Mouse (Mus musculus) stomach, embryonic 16.5 days (tissue): ENCODE data around the gene Frrs1l. TPM values are rescaled to one million over a fixed set of nuclear protein-coding genes. Genes with fewer than 3 reads are reported as not detected.

Experiments used
- ATAC-seq: fragments of 200-750 bp; cut with Nextera tagmentation; 2 replicates; pipeline ENCODE4 v1.8.0; 2017; ENCODE audit warnings: moderate number of reproducible peaks, moderate TSS enrichment; ENCODE audit not compliant: insufficient read depth, low FRiP score
- H3K27ac ChIP-seq: fragments of 300-500 bp; sonication (generic); 2 replicates; pipeline ENCODE4 v1.5.1; 2014; ENCODE audit warnings: low read length
- H3K27me3 ChIP-seq: fragments of 300-500 bp; sonication (generic); 2 replicates; pipeline ENCODE4 v1.6.1; 2014; ENCODE audit warnings: low read length, control low read depth, mixed read lengths; ENCODE audit not compliant: control insufficient read depth, insufficient read depth
- H3K36me3 ChIP-seq: fragments of 300-500 bp; sonication (generic); 2 replicates; pipeline ENCODE4 v1.6.1; 2014; ENCODE audit warnings: low read length; ENCODE audit not compliant: control insufficient read depth, insufficient read depth
- H3K4me1 ChIP-seq: fragments of 300-500 bp; sonication (generic); 2 replicates; pipeline ENCODE4 v1.6.1; 2014; ENCODE audit warnings: low read length, control low read depth, mixed read lengths; ENCODE audit not compliant: control insufficient read depth, insufficient read depth
- H3K4me2 ChIP-seq: fragments of 300-500 bp; sonication (generic); 2 replicates; pipeline ENCODE4 v1.6.1; 2014; ENCODE audit warnings: low read depth, low read length, mixed read lengths
- H3K4me3 ChIP-seq: fragments of 300-500 bp; sonication (generic); replicated peaks from 2 replicates; pipeline ENCODE4 v1.5.1; 2014; ENCODE audit warnings: mild to moderate bottlenecking, low read length
- H3K9ac ChIP-seq: fragments of 300-500 bp; sonication (generic); 2 replicates; pipeline ENCODE4 v1.6.1; 2014; ENCODE audit warnings: low read length
- H3K9me3 ChIP-seq: fragments of 300-500 bp; sonication (generic); replicated peaks from 2 replicates; pipeline ENCODE4 v1.6.1; 2016; ENCODE audit warnings: low read length, control low read depth; ENCODE audit not compliant: control insufficient read depth
- WGBS: fragments of 180-500 bp; shearing (Covaris S2); extraction: QIAGEN DNeasy Blood & Tissue Kit; methylation state at CpG from one replicate; pipeline ENCODE4 v1.1.7; 2014; 5-methylcytosine and 5-hydroxymethylcytosine counted together
- polyA plus RNA-seq: library from polyadenylated mRNA; unstranded; fragments of >200 nt; fragmentation: Nextera tagmentation; extraction: Ambion mirVana; gene quantifications from 2 replicates; pipeline ENCODE4 v1.2.1, GENCODE M21; 2015

Frrs1l gene
- polyA plus RNA-seq, 1 experiment from 2014 or later, result 0.71 TPM

DNA sequence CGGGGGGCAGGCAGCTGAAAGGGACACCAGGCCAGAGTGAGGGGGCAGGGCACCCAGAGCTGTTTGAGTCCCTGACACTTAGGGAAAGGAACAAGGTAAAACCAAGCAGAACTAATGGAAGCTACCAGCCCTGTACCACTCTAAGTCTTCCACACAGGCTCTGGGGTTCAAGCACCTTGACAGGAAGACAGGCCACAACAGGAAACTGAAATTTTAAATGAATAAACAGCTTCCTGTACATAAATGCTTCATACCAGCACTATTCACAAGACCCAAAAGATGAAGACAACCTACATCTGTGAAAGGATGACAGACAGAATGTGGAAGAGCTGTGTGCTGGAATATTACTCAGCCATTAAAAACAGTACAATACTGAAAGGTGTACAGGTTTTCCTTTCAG, 54.9 kb downstream of the Frrs1l start:
- Histone ChIP-seq H3K9me3 (no peaks in the 10 kb centered on the region), H3K4me1 (peaks cover 5% of the 10 kb centered on the region), H3K4me3 (no peak overlapping the region), H3K27me3 (no peaks in the 10 kb centered on the region), H3K9ac (no peak overlapping the region), H3K4me2 (no peak overlapping the region), H3K36me3 (peaks cover 5% of the 10 kb centered on the region; the same call in 1 of the 2 replicates), H3K27ac (no peak overlapping the region)
- no peak for ATAC-seq
- WGBS, result no CpG with 5 or more reads among the region's 1 CpGs

DNA sequence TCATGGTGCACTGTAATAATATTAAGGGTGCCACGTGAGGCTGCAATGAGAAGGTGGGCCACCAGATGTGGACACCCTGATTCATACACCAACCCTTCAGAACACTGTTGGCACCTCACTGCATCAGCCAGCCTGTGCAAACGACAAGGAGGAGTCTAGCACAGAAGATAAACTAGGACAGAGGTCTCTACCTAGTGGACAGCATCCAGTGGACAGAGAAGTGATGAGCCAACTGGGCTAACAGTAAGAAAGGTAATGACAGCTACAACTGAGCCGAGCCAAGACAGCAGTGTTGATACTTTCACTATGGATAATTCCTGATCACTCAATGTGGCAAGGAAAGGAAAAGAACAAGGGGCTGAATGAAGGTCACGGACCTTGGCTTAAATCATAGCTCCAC, 57.0 kb downstream of the Frrs1l start:
- H3K4me1 ChIP-seq, result peaks cover 5% of the 10 kb centered on the region
- H3K9ac ChIP-seq, result no peak overlapping the region
- H3K9me3 ChIP-seq, result no peaks in the 10 kb centered on the region
- ATAC-seq, result no peak
- no peak overlapping the region for H3K4me2 ChIP-seq
- 0 out of 2 replicates have a peak, but pooled peaks cover 2% of the 10 kb centered on the region for H3K36me3 ChIP-seq
- H3K27ac ChIP-seq, result no peak overlapping the region
- H3K4me3 ChIP-seq, result no peak overlapping the region
- H3K27me3 ChIP-seq, result no peaks in the 10 kb centered on the region
- WGBS, result 85% methylated on average over 4 of the region's 4 CpGs

DNA sequence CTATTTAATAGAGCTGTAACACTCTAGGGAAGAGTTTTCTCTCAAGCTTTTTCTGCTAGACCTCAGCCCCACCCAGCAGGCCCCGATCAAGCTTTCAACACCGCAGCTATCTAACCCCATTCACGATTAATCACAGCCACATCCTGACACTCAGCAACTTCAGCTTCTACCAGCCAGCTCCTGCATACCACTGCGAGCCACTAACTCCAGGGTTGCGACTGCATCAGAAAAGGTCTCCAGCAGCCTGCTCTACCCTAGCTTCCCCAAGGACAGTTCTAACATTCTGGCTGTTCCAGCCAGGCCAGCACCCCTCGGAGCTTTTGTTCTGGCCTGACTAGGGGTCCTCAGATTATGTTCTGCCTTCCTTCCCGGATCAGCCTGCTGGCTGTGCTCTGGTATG, 58.1 kb downstream of the Frrs1l start:
- 62% methylated on average over 7 of the region's 7 CpGs for WGBS
- H3K27ac ChIP-seq, result no peak overlapping the region
- no peaks in the 10 kb centered on the region for H3K27me3 ChIP-seq
- peaks cover under 1% of the 10 kb centered on the region for H3K4me1 ChIP-seq
- H3K9me3 ChIP-seq, result no peaks in the 10 kb centered on the region
- H3K36me3 ChIP-seq, result 0 out of 2 replicates have a peak, but pooled peaks cover 2% of the 10 kb centered on the region
- ATAC-seq, result no peak
- no peak overlapping the region for H3K4me2 ChIP-seq
- no peak overlapping the region for H3K4me3 ChIP-seq
- H3K9ac ChIP-seq, result no peak overlapping the region

DNA sequence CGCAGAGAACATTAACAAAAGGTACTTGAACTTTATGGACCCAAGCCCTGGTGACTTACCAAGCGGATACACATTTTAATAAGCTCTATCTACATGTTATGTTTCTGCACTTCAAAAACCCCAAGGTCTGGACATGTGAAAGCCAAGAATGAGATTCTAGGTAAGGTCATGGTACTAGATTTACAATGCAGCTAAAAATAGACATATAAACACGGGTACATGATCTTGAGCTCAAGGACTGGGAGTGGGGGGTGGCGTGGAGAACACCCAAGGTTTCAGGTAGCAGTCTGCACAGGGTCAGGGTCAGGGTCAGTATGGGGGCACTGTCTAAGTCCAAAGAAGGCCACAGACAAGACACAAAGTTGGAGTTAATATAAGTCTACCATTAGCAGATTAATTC, 59.9 kb downstream of the Frrs1l start:
- H3K4me2 ChIP-seq, result no peak overlapping the region
- H3K9ac ChIP-seq, result no peak overlapping the region
- no peak overlapping the region for H3K4me3 ChIP-seq
- ATAC-seq, result no peak
- 75% methylated on average over 4 of the region's 4 CpGs for WGBS
- H3K4me1 ChIP-seq, result no peaks in the 10 kb centered on the region
- H3K27ac ChIP-seq, result no peak overlapping the region
- no peaks in the 10 kb centered on the region for H3K36me3 ChIP-seq
- H3K9me3 ChIP-seq, result no peaks in the 10 kb centered on the region
- H3K27me3 ChIP-seq, result no peaks in the 10 kb centered on the region

DNA sequence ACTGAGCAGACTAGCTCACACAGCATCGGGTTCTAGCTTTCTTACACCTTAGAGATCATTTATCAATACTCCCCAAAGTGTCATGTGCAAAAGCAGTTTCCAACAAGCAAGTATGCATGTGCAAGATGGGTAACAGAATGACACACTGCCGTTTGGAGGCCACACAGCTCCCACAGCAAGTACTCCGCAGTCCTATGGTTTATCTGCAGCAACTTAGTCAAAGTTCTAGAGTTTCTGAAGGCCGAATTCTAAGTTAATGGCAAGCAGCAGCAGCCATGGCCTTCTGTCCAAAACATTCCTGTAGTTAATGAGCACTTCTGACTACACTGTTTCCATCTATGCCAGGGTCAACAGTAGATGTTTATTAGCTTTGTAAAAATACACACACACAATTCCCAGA, 63.2 kb downstream of the Frrs1l start:
- no peaks in the 10 kb centered on the region for H3K9me3 ChIP-seq
- no peak for ATAC-seq
- no peak overlapping the region for H3K4me2 ChIP-seq
- H3K27ac ChIP-seq, result no peak overlapping the region
- H3K27me3 ChIP-seq, result no peaks in the 10 kb centered on the region
- H3K4me1 ChIP-seq, result no peaks in the 10 kb centered on the region
- WGBS, result 80% methylated on average over 4 of the region's 4 CpGs
- no peak overlapping the region for H3K9ac ChIP-seq
- H3K36me3 ChIP-seq, result peaks cover 12% of the 10 kb centered on the region
- no peak overlapping the region for H3K4me3 ChIP-seq

DNA sequence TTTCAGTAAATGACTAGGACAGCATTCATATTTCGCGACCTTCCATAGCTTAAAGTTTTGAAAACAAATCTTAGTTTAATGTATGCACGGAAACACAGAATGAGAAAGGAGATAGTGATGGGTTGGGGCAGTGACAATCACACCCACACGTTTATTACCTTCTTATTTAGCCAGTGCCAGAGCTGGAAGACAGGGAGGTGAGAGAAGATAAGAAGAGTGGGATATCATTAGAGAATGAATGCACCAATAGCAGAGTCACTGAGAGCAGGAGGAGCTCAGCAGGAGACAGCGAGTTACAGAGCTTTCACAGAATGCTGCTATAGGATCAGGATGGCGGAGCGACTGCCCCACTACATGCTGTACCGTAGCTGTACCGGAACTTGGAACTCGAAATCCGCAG, 68.0 kb downstream of the Frrs1l start:
- 96% methylated on average over 11 of the region's 11 CpGs for WGBS
- no peaks in the 10 kb centered on the region for H3K9me3 ChIP-seq
- H3K36me3 ChIP-seq, result peaks cover 12% of the 10 kb centered on the region

DNA sequence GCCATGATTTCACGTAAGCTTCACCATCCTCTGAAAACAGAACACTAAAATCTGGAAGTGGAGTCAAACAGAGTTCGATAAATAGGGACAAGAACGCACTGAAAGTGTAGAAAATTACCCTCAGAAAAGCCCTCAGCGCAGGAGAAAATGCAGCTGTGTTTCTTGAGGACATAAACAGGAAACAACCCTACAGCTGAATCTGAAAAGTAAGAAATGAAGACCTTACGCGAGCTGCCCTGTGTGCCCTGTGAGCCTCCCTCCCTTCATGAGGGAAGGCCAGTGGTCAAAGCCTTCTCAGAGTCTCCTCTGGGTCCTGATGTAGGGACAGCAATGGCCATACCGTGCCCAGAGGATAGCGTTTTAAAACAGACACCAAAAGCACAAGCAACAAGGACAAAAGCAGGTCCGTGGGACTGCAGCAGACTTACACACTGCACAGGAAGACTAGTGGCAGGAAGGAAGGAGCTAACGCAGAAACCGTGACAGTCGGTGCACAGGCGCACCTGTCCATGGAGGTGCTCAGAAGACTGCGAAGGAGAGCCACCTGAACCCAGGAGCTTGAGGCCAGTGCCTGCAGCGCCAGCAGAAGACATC, 74.4 kb downstream of the Frrs1l start:
- no peak overlapping the region for H3K9ac ChIP-seq
- no peak for ATAC-seq
- H3K9me3 ChIP-seq, result no peaks in the 10 kb centered on the region
- H3K36me3 ChIP-seq, result 0 out of 2 replicates have a peak, but pooled peaks cover 3% of the 10 kb centered on the region
- H3K4me2 ChIP-seq, result no peak overlapping the region
- H3K4me1 ChIP-seq, result no peaks in the 10 kb centered on the region
- no peak overlapping the region for H3K27ac ChIP-seq
- 82% methylated on average over 15 of the region's 15 CpGs for WGBS
- no peak overlapping the region for H3K4me3 ChIP-seq
- H3K27me3 ChIP-seq, result no peaks in the 10 kb centered on the region

More for the DNA sequence above, 68.0 kb downstream of the Frrs1l start:
- Histone ChIP-seq H3K4me2 (no peak overlapping the region), H3K4me3 (no peak overlapping the region), H3K27me3 (no peaks in the 10 kb centered on the region), H3K9ac (no peak overlapping the region), H3K4me1 (no peaks in the 10 kb centered on the region), H3K27ac (no peak overlapping the region)
- ATAC-seq, result no peak

DNA sequence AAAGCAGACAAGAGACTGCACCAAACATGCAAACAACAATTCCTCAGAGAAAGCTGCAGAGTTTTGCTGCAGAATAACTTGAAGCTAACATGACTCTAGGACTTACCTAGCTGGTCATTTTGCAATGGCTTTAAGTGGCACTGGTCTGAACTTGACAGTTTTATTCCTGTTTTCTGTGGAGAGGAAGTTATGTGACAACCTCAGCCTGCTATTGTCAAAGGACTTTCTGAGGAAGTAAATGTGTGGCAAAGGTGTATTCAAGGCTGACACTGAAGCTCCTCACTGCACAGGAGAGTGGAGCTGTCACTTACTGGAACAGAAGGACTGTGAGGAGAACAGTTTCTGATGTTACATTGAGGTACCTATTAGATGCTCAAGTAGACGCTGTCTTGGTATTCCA, 75.4 kb downstream of the Frrs1l start:
- Histone ChIP-seq H3K27ac (no peak overlapping the region), H3K9me3 (no peaks in the 10 kb centered on the region), H3K9ac (no peak overlapping the region), H3K4me1 (no peaks in the 10 kb centered on the region), H3K27me3 (no peaks in the 10 kb centered on the region), H3K4me3 (no peak overlapping the region), H3K36me3 (0 out of 2 replicates have a peak, but pooled peaks cover 5% of the 10 kb centered on the region), H3K4me2 (no peak overlapping the region)
- WGBS, result 64% methylated on average over 1 of the region's 1 CpGs
- no peak for ATAC-seq

DNA sequence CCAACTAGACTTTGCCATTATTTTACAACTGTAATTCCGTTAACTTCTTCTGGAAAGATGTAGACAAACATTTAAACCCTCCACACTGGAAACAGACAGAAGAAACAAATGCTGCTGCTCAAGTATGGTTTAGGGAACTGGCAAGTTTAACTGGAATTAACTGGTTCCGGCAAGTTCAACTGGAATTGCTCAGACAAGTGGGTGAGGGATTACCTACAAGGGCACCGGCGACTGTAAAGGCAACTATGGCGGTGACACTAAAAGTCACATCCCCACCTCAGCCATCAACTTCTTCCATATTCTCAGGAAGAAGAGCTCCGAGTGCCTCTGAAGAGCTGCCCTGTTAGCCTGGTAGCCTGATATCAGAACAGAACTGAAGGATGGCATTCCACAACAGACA, 75.9 kb downstream of the Frrs1l start:
- Histone ChIP-seq H3K27me3 (no peaks in the 10 kb centered on the region), H3K4me1 (no peaks in the 10 kb centered on the region), H3K36me3 (0 out of 2 replicates have a peak, but pooled peaks cover 9% of the 10 kb centered on the region), H3K9ac (no peak overlapping the region), H3K4me3 (no peak overlapping the region), H3K27ac (no peak overlapping the region), H3K4me2 (no peak overlapping the region), H3K9me3 (no peaks in the 10 kb centered on the region)
- WGBS, result 94% methylated on average over 6 of the region's 6 CpGs
- no peak for ATAC-seq
